Mouse (Mus musculus): Measurements from ENCODE around the gene Cemip.
A peak's percentile ranks its signal among the peaks of the same experiment; 100 is the strongest.

Gene Cemip

GRCm38 (mm10) chr7:84090793-84091192, 4.5 kb upstream of the Cemip start:
- no peak for DNase-seq

- DNase-seq, result no peak
Observed at GRCm38 (mm10) chr7:84089777-84090176, 3.5 kb upstream of the Cemip start.

- peak; percentile 91 for DNase-seq
Observed at GRCm38 (mm10) chr7:84088971-84089370, 2.7 kb upstream of the Cemip start.

- DNase-seq, result no peak
Observed at GRCm38 (mm10) chr7:84088191-84088590, 1.9 kb upstream of the Cemip start.

GRCm38 (mm10) chr7:84085049-84085945, 1.0 kb downstream of the Cemip start:
- peak; percentile 81 for DNase-seq

- no peak for DNase-seq
Observed at GRCm38 (mm10) chr7:84077257-84078013, 8.9 kb downstream of the Cemip start.

GRCm38 (mm10) chr7:84074266-84074665, 12.0 kb downstream of the Cemip start:
- no peak for DNase-seq

GRCm38 (mm10) chr7:84073856-84074255, 12.4 kb downstream of the Cemip start:
- DNase-seq, result no peak

- DNase-seq, result no peak
Observed at GRCm38 (mm10) chr7:84068931-84069330, 17.4 kb downstream of the Cemip start.

- DNase-seq, result no peak
Observed at GRCm38 (mm10) chr7:84059799-84060198, 26.5 kb downstream of the Cemip start.

- DNase-seq, result peak; percentile 53
Observed at GRCm38 (mm10) chr7:84055961-84056629, 30.2 kb downstream of the Cemip start.

GRCm38 (mm10) chr7:84053856-84054255, 32.4 kb downstream of the Cemip start:
- no peak for DNase-seq

GRCm38 (mm10) chr7:84051423-84051822, 34.9 kb downstream of the Cemip start:
- DNase-seq, result no peak

GRCm38 (mm10) chr7:84045546-84045945, 40.8 kb downstream of the Cemip start:
- DNase-seq, result no peak

- no peak for DNase-seq
Observed at GRCm38 (mm10) chr7:84044581-84045290, 41.6 kb downstream of the Cemip start.

GRCm38 (mm10) chr7:84042726-84043125, 43.6 kb downstream of the Cemip start:
- peak; percentile 39 for DNase-seq

- DNase-seq, result no peak
Observed at GRCm38 (mm10) chr7:84039856-84040522, 46.3 kb downstream of the Cemip start.

- DNase-seq, result no peak
Observed at GRCm38 (mm10) chr7:84038642-84039041, 47.7 kb downstream of the Cemip start.

- DNase-seq, result no peak
Observed at GRCm38 (mm10) chr7:84032831-84033230, 53.5 kb downstream of the Cemip start.

GRCm38 (mm10) chr7:84029120-84029771, 57.1 kb downstream of the Cemip start:
- peak; percentile 27 for DNase-seq

GRCm38 (mm10) chr7:84028368-84028767, 57.9 kb downstream of the Cemip start:
- no peak for DNase-seq

Measured in lung, postnatal 10 days (tissue).